Mouse (Mus musculus) kidney, embryonic 14.5 days (tissue): Measurements from ENCODE around the gene Hmgn1. TPM values are rescaled to one million over a fixed set of nuclear protein-coding genes. Genes with fewer than 3 reads are reported as not detected.
"Not testable (repeated sequence)": the region's sequence is repeated elsewhere in the genome, so short reads cannot be mapped to it uniquely, and the experiment has no call there.

ENCODE experiments used
- ATAC-seq: fragments of 200-750 bp; cut with Nextera tagmentation; 2 replicates; pipeline ENCODE4 v1.8.0; 2017; ENCODE audit warnings: moderate number of reproducible peaks, mild to moderate bottlenecking, moderate TSS enrichment, moderate library complexity; ENCODE audit not compliant: low FRiP score, low TSS enrichment
- H3K27ac ChIP-seq: fragments of 300-500 bp; sonication (generic); 2 replicates; pipeline ENCODE4 v1.5.1; 2014; ENCODE audit warnings: low read depth, mild to moderate bottlenecking, low read length, moderate library complexity, mixed read lengths
- H3K27me3 ChIP-seq: fragments of 300-500 bp; sonication (generic); 2 replicates; pipeline ENCODE4 v1.6.1; 2014; ENCODE audit warnings: mild to moderate bottlenecking, low read length; ENCODE audit not compliant: control insufficient read depth, insufficient read depth
- H3K36me3 ChIP-seq: fragments of 300-500 bp; sonication (generic); 2 replicates; pipeline ENCODE4 v1.6.1; 2014; ENCODE audit warnings: low read length, mixed read lengths; ENCODE audit not compliant: control insufficient read depth, insufficient read depth
- H3K4me1 ChIP-seq: fragments of 300-500 bp; sonication (generic); 2 replicates; pipeline ENCODE4 v1.6.1; 2014; ENCODE audit warnings: low read length, mixed read lengths; ENCODE audit not compliant: control insufficient read depth, insufficient read depth
- H3K4me2 ChIP-seq: fragments of 300-500 bp; sonication (generic); replicated peaks from 2 replicates; pipeline ENCODE4 v1.6.1; 2014; ENCODE audit warnings: low read depth, mild to moderate bottlenecking, low read length
- H3K4me3 ChIP-seq: fragments of 300-500 bp; sonication (generic); 2 replicates; pipeline ENCODE4 v1.5.1; 2014; ENCODE audit warnings: mild to moderate bottlenecking, low read length
- H3K9ac ChIP-seq: fragments of 300-500 bp; sonication (generic); 2 replicates; pipeline ENCODE4 v1.6.1; 2014; ENCODE audit warnings: low read depth, mild to moderate bottlenecking, low read length, moderate library complexity
- H3K9me3 ChIP-seq: fragments of 300-500 bp; sonication (generic); 2 replicates; pipeline ENCODE4 v1.6.1; 2016; ENCODE audit warnings: low read length; ENCODE audit not compliant: control insufficient read depth
- WGBS: fragments of 180-500 bp; shearing (Covaris S2); extraction: QIAGEN DNeasy Blood & Tissue Kit; methylation state at CpG from one replicate; pipeline ENCODE4 v1.1.7; 2014; 5-methylcytosine and 5-hydroxymethylcytosine counted together
- polyA plus RNA-seq: library from polyadenylated mRNA; unstranded; fragments of >200 nt; fragmentation: Nextera tagmentation; extraction: Ambion mirVana; gene quantifications from 2 replicates; pipeline ENCODE4 v1.2.1, GENCODE M21; 2014

Hmgn1 gene
- polyA plus RNA-seq, 1 experiment from 2014 or later: 746 TPM

DNA sequence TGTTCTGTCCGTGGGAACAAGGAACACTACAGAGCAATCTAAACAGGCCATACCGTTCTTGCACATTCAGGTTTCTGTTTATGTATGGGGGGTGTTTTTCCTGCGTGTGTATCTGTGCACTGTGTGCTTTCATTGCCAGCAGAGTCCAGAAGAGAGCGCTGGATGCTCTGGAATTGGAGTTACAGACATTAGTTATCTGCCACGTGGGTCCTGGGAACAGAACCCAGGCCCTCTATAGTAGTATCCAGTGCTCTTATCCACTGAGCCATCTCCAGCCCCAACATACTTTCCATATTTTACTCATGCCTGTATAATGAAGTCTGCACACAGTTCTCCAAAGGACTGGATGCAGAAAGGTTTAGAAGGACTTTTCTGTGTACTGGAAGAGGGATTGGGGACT, 18.3 kb upstream of the Hmgn1 start:
- no peaks in the 10 kb centered on the region for H3K27me3 ChIP-seq
- H3K27ac ChIP-seq: no peak overlapping the region
- peak overlapping the region; percentile 58 for H3K4me2 ChIP-seq
- peaks cover 4% of the 10 kb centered on the region; the same call in 1 of the 2 replicates for H3K9me3 ChIP-seq
- under 1% methylated on average over 5 of the region's 5 CpGs for WGBS
- no peaks in the 10 kb centered on the region for H3K36me3 ChIP-seq
- peak; percentile 4; the same call in 1 of the 2 replicates for ATAC-seq
- H3K9ac ChIP-seq: peak overlapping the region; percentile 73
- peaks cover 11% of the 10 kb centered on the region; the same call in 1 of the 2 replicates for H3K4me1 ChIP-seq
- H3K4me3 ChIP-seq: peak overlapping the region; percentile 85

DNA sequence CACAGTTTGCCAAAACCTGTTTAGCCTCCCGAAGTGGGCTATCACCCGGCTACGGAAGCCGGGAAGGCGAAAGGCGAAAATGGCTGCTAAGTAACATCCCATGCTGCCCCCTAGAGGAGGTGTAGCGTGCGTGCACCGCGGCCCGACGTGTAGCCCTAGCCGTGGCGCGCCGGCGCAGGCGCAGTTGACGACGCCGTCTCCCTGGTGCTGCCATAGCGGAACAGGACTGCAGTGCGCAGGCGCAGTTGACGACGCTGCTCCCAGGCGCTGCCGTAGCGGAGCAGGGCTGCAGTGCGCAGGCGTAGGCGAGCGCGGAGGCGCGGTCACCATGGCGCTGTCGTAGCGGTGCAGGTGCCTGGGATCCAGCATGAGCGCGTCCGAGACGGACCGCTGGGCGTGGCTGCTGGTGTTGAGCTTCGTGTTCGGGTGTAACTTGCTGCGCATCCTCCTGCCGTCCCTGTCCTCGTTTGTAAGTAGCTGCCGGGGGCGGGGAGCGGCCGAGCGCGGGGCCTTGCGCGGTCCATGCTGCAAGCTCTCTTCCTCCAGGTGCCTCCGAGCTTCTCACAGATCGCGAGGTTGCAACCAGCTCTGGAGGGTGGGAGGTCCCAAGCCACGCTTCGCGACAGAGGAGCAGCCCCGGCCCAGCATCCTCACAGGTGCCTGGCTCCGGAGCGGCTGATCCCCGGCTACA, 17.7 kb upstream of the Hmgn1 start, which contains the start of gene Wrb:
TSS of gene Wrb (plus strand) at position 298 of the 691 bp plus-strand sequence.
- no peak within 1 kb of the TSS for H3K27ac ChIP-seq
- under 1% methylated on average over 68 of the region's 68 CpGs for WGBS

DNA sequence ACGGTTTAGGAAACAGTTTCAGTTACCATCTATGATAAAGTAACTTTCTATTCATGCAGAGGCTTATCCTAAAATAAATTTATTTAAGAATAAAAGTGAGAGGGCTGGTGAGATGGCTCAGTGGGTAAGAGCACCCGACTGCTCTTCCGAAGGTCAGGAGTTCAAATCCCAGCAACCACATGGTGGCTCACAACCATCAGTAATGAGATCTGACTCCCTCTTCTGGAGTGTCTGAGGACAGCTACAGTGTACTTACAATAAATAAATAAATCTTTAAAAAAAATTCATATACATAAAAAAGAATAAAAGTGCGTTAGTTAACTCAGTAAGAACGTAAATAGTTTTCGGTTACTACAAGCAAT, 17.2 kb upstream of the Hmgn1 start:
- not testable (repeated sequence) for H3K9me3 ChIP-seq, H3K36me3 ChIP-seq, H3K4me2 ChIP-seq, H3K27me3 ChIP-seq, H3K27ac ChIP-seq, H3K9ac ChIP-seq
- Histone ChIP-seq H3K4me3 (peak overlapping the region; percentile 85; the same call in 1 of the 2 replicates), H3K4me1 (peaks cover 11% of the 10 kb centered on the region; the same call in 1 of the 2 replicates)
- ATAC-seq: peak; percentile 5; the same call in 1 of the 2 replicates
- 26% methylated on average over 6 of the region's 6 CpGs for WGBS

More for the DNA sequence above, 17.7 kb upstream of the Hmgn1 start, which contains the start of gene Wrb:
- H3K4me2 ChIP-seq: peak within 1 kb of the TSS; percentile 58
- no peaks in the 10 kb centered on the region for H3K27me3 ChIP-seq
- peak; percentile 97 for ATAC-seq
- peak within 1 kb of the TSS; percentile 85 for H3K4me3 ChIP-seq
- peak within 1 kb of the TSS; percentile 73 for H3K9ac ChIP-seq
- H3K9me3 ChIP-seq: peaks cover 4% of the 10 kb centered on the region; the same call in 1 of the 2 replicates
- H3K36me3 ChIP-seq: no peaks in the 10 kb centered on the region
- peaks cover 11% of the 10 kb centered on the region; the same call in 1 of the 2 replicates for H3K4me1 ChIP-seq

DNA sequence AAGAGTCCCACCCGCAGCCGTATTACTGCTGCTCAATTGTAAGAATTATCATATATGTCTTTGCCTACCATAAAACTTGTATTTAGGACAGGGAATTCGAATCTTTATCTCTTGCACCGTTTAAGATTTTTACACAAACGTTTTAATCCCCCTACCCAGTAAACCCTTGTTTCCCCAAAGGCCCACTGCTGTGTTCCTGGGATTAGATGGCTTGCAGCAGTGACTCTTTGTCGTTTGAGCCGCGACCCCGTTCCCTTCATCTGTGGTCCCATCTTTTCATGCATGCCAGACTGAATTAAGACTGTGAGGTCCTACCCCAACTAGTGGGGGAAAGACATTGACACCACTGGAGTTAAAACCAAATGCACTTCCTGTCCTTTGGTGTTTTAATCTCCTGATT, 937 bp upstream of the Hmgn1 start:
- H3K9ac ChIP-seq: peak overlapping the region; percentile 78
- no peaks in the 10 kb centered on the region for H3K9me3 ChIP-seq
- peak overlapping the region; percentile 91 for H3K27ac ChIP-seq
- peak overlapping the region; percentile 98 for H3K4me3 ChIP-seq
- no peak for ATAC-seq
- H3K27me3 ChIP-seq: no peaks in the 10 kb centered on the region
- peak overlapping the region; percentile 77 for H3K4me2 ChIP-seq
- peaks cover 32% of the 10 kb centered on the region for H3K36me3 ChIP-seq
- 6% methylated on average over 9 of the region's 9 CpGs for WGBS
- peaks cover 16% of the 10 kb centered on the region for H3K4me1 ChIP-seq

DNA sequence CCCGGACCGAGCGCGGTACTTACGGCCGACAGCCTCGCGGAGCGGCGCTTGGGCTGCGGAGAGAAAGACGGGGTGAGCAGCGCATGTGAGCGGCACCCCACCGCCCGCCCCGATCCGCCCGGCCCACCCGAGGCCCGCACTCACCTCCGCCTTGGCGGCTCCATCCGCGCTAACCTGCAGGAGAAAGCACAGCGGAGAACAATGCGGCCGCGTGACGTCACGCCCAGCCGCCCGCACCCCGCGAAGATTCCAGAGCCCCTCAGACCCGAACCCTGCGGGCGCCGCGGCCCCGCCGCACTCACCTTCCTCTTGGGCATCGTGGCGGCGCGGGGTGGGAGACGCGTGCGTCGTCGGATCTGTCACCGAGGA, 257 bp downstream of the Hmgn1 start:
- peak; percentile 75; the same call in 1 of the 2 replicates for ATAC-seq
- no peaks in the 10 kb centered on the region for H3K27me3 ChIP-seq
- H3K27ac ChIP-seq: peak overlapping the region; percentile 92
- peaks cover 44% of the 10 kb centered on the region for H3K36me3 ChIP-seq
- H3K4me3 ChIP-seq: peak overlapping the region; percentile 98
- H3K4me2 ChIP-seq: peak overlapping the region; percentile 80
- peak overlapping the region; percentile 97 for H3K9ac ChIP-seq
- H3K9me3 ChIP-seq: no peaks in the 10 kb centered on the region
- WGBS: 0% methylated on average over 43 of the region's 52 CpGs
- peaks cover 16% of the 10 kb centered on the region for H3K4me1 ChIP-seq

DNA sequence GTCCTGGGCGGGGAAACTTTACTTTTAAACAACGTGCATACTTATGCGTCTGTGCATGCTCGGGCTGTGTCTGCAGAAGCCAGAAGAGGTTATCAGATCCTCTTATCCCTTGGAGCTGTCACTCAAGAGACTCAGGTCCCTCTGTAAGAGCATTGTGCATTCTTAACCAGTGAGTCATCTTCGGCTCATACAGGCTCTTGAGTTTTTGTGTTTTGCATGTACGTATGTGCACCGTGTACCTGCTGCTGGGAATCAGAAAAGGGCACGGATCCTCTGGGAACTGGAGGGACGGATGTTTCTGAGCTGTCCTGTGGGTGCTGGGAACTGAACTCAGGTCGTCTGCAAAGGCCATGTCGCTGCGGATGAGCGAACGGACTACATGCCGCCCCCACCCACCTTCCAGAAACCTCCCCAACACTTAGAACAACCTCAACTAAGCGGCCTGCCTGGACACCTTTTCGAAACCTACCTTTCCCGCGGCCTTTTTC, 801 bp downstream of the Hmgn1 start:
- H3K4me2 ChIP-seq: peak overlapping the region; percentile 80
- peak overlapping the region; percentile 92 for H3K27ac ChIP-seq
- no peaks in the 10 kb centered on the region for H3K9me3 ChIP-seq
- 4% methylated on average over 19 of the region's 19 CpGs for WGBS
- peaks cover 16% of the 10 kb centered on the region for H3K4me1 ChIP-seq
- H3K36me3 ChIP-seq: peaks cover 45% of the 10 kb centered on the region
- peak overlapping the region; percentile 97 for H3K9ac ChIP-seq
- no peaks in the 10 kb centered on the region for H3K27me3 ChIP-seq
- ATAC-seq: no peak
- peak overlapping the region; percentile 98 for H3K4me3 ChIP-seq

DNA sequence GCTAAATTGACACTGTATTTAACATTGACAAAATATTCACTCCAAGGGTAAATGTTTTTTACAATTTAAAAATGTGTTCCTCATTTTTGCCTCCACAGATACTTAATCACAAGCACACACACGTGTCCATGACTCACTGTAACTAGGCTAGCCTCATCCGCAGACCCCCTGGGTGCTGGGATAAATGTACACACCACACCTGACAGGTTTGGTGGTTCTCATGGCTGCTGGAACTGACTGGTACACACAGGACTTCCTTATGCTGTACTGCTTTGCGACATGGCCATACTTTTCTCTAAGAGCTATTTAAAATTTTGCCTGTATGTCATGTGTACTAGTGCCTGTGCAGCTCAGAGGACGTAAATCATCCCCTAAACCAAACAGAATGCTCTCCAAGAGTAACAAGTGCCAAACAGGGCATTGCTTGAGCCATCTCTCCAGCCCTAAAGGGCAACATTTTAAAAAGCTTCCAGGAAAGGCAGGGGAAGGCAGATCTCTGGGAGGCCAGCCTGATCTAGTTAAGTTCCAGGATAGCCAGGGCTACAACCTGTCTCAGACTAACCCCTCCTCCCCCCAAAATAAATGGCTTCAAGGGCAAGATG, 7.4 kb downstream of the Hmgn1 start:
- Histone ChIP-seq H3K9ac (no peak overlapping the region), H3K36me3 (peaks cover 41% of the 10 kb centered on the region), H3K9me3 (no peaks in the 10 kb centered on the region), H3K4me3 (no peak overlapping the region), H3K27me3 (no peaks in the 10 kb centered on the region), H3K4me2 (no peak overlapping the region), H3K4me1 (0 out of 2 replicates have a peak, but pooled peaks cover under 1% of the 10 kb centered on the region), H3K27ac (no peak overlapping the region)
- 74% methylated on average over 4 of the region's 4 CpGs for WGBS
- no peak for ATAC-seq

DNA sequence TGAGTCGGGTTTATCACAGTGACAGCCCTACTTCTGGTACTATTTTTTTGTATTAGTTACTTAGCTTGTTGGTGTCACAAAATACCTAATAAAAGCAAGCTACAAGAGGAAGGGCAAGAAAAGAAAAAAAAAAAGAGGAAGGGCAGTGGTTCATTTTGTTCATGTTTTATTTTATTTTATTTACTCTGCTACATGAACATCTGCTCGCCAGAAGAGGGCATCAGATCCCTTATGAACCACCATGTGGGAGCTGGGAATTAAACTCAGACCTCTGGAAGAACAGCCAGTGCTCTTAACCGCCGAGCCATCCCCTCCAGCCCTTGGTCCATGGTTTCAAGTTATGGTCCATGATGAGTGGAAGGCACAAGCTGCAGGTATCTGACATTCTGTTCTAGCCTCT, 12.8 kb downstream of the Hmgn1 start:
- H3K4me3 ChIP-seq: no peak overlapping the region
- H3K36me3 ChIP-seq: no peaks in the 10 kb centered on the region
- no peaks in the 10 kb centered on the region for H3K9me3 ChIP-seq
- H3K4me1 ChIP-seq: no peaks in the 10 kb centered on the region
- no peaks in the 10 kb centered on the region for H3K27me3 ChIP-seq
- no peak overlapping the region for H3K27ac ChIP-seq
- 61% methylated on average over 4 of the region's 4 CpGs for WGBS
- H3K9ac ChIP-seq: no peak overlapping the region
- no peak overlapping the region for H3K4me2 ChIP-seq
- no peak for ATAC-seq

DNA sequence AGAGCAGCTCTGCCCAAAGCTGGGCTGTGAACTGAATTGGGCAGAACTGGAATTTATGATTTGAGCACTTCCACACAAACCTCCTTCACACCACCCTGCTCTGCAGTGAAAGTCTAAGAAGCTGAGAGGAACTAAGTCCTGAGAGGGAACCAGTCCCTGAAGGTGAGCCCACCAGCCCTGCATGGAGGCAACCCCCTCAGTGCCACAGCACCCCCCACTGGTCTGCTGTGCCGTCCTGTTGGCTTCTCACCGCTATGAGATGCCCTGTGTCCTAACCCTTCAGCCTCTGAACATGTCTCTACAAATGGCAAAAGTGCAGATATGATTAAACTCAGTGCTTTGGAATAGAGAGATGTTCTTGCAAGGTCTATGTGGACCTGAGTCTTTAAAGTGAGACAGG, 14.8 kb downstream of the Hmgn1 start:
- Histone ChIP-seq H3K4me1 (no peaks in the 10 kb centered on the region), H3K9me3 (no peaks in the 10 kb centered on the region), H3K4me2 (no peak overlapping the region), H3K36me3 (no peaks in the 10 kb centered on the region), H3K27ac (no peak overlapping the region), H3K4me3 (no peak overlapping the region), H3K9ac (no peak overlapping the region), H3K27me3 (no peaks in the 10 kb centered on the region)
- WGBS: 48% methylated on average over 2 of the region's 2 CpGs
- ATAC-seq: no peak
